Mouse (Mus musculus): ENCODE measurements around the gene Itpr3.
A peak's percentile ranks its signal among the peaks of the same experiment; 100 is the strongest.

The Itpr3 gene

DNA sequence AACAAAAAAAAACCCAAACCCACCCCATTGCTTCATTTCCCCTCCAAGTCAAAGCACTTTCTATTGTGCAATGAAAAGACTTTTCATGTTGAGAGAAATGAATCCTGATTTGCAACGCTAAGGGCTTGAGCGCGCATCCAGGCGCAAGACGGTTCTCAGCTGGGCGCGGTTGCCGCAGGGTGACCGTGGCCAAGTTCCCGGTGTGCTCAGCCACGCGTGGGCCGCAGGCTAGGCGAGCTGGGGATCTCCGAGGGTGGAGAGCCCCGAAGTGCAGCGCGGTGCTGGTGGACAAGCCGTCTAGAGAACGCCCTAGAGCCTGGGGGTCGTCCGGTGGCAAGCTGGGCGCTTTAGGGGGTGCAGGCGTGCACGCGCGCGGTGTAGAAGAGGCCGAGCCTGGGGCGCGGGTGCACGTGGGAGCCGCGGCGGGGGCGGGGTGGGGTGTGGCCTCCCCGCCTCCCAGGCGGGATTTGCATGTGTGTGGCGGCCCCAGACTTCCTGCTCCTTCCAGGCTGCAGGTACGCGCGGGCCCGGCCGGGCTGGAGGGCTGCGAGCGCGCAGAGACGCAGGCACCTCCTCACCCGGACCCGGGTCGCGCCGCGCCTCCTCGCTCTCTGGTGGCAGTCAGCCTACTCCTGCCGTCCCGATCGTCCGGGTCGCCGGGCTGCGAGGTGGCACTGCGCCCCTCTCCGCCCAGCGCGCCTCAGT is at the start of gene Itpr3:
Itpr3 (plus strand) TSS at position 493 of the 705 bp plus-strand sequence.
- DNase-seq: peak; percentile 59 to 70

DNA sequence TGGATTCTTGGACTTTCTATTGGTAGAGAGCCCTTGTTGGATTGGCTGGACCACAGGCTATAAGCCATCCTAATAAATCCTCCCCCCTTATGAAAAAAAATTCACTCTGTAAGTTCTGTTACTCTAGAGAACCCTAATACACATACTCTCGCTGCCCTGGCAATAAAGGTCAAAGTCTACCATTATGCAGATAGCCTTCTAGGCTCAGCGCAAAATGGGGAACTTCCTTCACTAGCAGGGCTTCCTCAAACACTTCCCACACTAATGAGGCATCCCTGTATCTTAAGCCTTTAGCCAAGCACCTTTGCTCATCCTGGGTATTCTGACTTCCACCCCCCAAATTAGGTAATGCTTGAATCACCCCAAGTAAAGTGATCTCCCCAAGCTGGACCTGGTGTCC is 48.8 kb upstream of the Itpr3 start:
- no peak for DNase-seq

DNA sequence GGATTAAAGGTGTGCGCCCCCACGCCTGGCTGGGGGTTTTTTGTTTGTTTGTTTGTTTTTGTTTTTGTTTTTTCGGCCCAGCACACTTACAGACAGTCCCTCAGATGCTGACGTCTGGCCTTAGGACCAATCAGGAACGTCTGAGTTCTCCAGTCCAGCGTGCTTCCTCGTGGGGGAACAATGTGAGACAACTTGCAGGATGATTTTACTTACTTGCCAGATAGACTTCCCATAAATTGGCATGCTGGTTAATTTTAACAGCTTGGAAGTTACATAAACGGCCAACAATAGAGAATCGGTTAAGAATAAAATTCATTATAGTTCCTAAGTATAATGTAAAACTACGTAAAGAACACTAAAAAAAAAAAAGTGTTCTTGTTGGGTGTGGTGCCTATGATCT is 45.9 kb upstream of the Itpr3 start:
- DNase-seq: no peak

DNA sequence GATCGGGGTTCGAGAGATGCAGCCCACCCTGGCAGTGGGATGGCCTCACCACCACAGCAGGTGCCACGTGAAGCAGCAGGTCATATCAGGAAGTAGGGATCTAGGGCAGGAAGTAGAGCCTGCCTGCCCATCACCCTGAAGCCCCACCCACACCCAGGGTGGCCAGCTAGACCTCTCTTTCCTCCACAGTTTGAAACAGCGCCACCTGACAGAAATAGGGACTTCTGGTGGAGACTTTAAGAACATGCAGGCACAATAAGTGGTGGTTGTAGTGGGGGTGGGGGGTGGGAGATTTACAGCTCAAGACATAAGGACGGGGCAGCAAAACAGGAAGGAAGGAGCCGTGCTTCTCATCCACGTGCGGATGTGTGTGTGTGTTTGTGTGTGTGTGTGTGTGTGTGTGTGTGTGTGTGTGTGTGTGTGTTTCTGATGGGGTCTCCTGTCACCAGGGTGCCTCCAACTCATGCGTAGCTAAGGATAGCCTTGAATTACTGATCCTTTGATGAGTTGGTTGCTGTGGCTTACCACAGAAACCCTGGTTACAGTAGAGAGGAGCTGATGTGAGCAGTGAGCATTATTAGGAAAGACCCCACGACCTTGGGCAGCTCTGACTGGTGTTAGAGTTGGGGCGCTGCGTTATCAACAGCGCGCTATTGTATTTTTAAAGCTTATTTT is 45.0 kb upstream of the Itpr3 start:
- no peak for DNase-seq

DNA sequence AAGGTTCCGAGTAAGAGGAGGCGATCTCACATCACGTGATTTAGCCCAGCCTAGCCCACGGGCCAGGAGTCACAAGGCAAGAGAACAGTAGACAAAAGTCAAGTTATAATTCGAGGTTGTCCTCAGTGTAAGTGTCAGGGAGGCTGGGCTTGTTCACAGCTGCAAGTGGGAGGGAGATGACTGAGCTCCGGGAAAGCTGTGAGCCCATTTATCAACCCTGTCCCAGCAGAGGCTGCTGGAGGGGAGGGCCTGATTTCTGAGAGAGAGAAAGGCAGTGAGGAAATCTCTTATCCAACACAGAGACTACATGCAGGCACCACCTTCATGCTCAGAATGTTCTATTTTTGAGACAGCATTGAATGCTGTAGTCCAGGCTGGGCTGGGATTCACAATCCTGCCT is 44.2 kb upstream of the Itpr3 start:
- no peak for DNase-seq

DNA sequence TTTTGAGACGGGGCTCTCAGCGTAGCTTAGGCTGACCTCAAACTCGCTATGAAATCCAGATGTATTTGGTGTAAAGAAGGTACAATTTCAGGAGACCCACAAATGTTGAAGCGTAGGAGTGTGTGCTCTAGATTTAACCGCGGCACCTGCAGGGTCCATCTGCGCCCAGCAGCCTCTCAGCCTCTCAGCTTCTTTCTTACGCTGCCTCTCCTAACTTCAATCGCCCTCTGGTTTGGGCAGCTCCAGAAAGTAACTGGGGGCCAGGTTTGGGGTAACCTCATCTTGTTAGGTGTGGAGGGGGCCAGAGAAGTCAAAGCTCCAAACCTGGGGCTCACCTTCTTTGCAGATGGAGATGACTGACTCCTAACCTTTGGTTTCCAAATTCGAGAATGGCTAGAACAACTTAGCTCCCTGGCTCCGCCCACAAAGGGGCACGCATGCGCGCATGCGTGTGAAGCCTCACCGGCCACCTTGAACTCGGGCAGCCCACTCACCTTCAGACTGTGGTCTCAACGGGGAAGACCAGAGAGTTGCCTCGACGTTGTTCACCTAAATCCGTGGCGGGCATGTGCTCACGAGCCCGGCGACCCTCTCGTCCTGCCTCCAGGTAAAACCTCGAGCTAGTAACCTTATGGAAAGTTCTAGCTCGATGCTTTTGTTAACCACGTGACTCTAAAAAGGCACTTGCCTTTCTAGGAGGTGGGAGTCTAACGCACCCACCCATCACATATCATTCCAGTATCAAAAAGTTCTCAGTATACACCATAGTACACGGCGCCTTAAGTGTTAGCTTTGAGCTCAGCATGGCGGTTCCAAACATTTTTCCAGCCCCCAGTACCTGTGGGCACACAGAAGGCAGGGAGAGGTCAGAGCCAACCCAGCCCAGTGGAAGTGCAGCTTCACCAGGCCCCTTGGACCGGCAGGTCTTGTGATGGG is 39.3 kb upstream of the Itpr3 start:
- DNase-seq: peak; percentile 84 to 91

DNA sequence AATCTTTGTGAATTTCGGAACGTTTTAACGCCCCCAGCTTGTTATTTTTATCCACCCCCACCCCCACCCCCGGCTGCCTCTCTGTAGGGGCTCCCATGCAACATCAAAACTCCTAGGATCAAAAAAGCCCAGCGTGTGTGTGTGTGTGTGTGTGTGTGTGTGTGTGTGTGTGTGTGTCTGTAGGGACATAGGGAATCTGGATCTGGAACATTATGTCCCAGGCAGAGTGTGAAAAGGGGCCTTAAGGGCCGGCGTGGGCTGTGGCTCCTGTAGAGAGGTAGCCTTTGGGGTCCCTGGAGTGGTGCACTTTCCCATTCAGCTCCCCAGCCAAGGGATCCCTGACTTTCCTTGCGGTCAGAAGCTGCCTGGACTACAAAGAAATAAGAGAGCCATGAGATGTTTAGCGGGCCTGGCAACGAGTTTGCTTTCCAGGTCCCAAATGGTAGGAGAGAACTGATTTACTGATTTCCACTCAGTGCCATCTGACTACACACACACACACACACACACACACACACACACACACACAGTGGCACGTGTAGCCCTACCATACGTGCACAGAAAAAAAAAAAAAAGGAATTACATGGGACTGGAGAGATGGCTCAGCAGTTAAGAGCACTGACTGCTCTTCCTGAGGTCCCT is 38.4 kb upstream of the Itpr3 start:
- DNase-seq: no peak

DNA sequence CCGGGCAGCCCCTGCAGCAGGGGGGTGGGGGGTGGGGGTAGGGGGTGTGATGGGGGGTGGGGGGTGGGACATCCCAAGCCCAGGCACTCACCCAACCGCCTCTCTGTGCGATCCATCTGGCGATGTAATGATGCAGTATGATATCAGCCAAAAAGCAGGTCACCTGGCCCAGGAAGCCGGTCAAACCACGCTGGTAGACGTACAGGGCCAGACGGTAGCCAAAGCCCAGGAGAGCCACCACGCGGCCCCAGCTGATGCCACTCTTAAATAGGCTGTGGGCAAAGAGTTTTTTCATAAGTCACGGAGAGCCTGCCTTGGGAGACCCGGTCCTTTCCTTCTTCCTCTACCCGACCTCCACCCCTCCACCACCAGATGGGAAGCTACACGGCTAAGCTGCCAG is 36.0 kb upstream of the Itpr3 start:
- DNase-seq: no peak

DNA sequence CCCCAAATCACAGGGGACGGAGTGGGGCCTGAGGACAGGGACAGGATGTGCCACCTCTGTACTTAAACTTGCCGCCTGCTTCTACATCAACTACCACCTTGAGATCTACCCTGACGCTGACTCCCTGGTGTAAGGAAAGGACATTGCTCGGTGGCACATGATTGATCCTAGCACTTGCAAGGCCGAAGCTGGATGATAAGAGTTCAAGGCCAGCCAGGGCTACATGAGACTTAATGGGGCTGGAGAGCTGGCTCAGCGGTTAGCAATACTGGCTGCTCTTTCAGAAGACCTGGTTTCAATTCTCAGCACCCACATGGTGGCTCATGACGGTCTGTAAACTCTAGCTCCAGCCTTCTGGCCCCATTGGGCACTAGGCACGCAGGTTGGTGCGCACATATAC is 35.4 kb upstream of the Itpr3 start:
- DNase-seq: no peak

DNA sequence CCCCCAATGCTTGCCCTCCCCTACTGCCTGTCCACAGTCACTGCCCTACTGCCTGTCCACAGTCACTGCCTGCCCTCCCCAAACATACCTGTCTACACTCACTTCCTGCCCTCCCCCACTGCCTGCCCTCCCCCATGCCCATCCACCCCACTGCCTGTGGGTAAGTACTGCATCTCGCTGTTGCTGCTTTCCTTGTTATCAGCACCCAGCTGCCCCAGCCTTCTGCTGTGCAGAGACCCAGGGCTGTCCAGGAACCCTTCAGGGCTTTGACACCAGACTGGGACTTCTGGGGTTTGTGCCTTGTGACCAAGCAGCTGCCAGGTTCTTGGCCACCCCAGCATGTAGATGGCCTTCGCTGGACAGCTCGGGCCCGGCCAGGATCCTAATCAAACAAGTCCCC is 33.8 kb upstream of the Itpr3 start:
- DNase-seq: no peak

DNA sequence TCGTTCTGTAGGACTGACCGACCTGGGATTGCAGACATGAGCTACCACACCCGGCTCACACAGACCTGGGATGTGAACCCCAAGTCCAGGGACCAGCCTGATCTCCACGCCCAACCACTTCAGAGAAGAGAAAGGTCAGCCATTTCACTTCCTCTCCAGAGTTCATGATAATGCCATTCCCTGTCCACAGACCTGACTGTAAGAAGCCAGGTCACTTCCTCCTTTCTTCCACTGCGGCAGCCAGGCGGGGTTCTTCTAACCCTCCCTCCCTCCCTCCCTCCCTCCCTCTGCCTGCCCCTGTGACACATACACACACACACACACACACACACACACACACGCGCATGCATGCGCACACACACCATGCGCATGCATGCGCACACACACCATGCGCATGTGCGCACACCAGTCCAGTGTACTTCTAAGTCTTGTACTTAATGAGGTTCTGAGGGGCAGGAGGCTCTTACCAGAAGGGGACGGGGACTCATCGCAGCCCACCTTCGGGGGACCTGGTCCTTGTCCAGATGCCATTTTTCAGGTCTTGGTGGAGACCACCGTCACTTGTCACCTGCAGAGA is 31.7 kb upstream of the Itpr3 start:
- no peak for DNase-seq

DNA sequence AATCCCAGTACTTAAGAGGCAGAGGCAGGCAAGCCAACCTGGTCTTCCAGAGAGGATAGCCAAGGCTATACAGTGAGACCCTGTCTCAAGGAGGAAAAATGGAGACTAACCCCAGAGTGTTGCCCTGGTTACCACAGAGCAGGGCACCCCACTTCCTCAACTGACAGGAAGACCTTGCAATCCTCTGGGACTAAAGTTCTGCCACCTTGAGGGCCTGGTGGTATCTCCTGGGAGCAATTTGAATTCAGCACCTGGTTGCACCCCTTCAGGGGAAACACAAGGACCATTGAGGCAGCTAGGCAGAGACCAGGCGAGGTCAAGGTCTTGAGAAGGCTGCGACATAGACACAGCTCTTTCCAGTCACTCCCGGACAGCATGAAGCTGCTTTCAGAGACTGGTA is 31.2 kb upstream of the Itpr3 start:
- DNase-seq: no peak

DNA sequence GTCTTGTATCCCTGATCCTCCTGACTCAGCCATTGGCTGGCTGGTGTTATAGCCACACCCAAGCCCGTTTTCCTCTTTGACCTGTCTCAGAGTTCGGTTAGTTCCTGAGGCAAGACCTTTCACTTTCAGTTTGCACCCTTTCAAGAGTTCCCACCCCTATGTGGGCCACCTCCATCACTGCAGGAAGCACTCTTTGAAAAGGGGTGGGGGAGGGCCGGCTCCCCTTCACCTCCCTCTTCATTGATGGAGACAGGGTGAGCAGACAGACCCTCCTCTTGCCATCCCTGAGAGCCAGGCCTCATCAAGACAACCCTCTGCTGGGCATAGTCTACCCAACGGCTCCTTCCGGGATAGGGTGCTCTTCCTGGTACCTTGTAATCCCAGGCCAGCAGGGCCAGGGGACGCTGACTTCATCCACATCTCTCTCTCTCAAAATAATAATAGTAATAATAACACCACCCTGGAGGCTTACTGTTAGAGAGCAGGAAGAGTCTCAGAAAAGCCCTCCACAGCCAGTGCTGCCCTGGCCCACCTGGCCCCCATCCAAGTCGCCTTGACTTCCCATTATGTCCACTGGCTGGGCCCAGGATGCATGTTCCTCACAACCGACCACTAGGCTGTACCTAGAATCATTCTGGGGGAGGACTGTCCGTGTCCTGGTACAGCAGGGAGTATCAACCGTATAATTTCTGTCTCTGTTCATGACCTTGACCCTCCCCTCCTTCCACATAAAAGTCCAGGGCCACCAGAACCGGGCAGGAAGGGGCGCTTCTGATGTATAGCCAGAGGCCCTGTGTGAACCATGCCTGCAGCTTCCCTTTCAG is 29.4 kb upstream of the Itpr3 start:
- DNase-seq: peak; percentile 39

DNA sequence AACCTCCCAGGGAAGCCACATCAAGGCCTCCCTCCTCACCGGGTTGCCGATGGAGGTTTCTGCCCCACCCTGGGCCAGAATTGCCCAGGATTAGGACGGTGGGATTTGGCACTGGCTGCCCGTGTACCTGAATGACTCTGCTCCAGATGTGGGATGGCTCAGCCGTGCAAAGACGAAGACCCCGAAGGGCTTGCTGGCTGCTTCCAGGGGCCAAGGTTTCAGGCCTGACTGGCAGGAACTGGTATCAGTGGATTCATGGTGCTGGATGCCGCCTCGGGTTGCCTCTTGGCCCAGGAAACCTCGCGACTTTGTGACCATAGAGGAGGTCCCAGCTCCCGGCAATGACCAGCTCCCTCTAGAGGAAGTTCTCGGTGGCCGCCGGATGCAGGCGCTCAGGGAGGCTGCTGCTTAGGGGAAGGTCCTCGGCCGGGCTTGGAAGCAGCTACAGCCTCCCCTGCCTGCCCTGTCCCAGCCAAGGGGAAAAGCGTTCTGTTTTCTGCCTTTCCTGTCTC is 28.8 kb upstream of the Itpr3 start:
- peak; percentile 89 to 93 for DNase-seq

DNA sequence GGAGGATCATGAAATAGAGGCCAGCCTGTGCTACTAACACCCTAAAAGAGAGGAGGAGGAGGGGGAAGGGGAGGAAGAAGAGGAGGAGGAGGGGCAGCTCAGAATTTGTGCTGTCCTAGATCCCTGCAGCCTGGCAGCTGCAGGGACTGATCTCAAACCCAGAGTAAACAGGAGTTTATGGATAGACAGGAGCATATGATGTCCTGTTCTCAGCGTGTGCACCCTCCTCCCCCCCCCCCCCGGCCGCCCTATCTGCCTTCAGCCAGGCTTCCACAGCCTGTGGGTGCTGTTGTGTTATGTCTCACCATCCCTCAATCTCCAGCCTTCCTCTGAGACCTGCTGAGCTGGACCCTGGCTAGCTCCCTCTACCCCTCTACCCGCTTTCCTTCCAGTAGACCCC is 28.2 kb upstream of the Itpr3 start, which contains the start of gene Bak1:
Bak1 (minus strand) TSS at position 101 of the 400 bp plus-strand sequence.
- no peak for DNase-seq

DNA sequence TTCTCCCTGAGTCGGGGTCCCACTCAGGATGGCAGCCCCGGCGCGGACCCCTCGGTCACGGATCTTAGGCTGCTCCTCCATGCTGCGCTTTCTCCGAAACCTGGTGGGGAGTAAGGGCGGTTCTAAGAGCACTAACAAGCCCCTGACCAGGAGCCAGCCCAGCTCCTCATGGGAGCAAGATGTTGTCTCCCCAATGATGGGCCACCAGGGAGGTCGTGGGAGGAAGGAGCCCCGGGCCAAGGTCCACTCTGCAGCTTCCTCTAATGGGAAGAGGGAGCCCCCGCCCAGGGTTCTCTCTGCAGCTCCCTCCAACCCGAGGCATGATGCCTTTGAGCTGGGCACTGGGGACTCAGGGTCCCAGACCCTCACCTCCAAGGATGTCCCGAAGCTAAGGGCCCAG is 27.7 kb upstream of the Itpr3 start:
- no peak for DNase-seq

DNA sequence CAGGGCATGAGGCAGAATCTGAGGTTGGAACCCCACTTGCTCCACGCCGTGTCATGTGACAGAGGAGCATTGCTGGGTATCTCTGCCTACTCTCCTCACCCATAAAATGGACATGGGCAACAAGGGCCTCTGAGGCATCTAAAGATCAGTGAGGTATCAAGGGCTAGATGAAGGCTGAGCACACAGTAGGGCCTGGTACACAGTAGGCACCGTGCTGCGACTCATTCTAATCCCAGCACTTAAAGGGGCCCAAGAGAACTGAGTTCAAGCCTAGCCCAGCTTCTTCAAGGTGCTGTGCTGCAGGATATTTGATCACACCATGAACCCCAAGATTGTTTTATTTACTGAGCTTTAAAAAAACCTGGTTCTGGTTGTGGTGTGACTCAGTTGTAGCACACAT is 26.2 kb upstream of the Itpr3 start:
- DNase-seq: no peak

DNA sequence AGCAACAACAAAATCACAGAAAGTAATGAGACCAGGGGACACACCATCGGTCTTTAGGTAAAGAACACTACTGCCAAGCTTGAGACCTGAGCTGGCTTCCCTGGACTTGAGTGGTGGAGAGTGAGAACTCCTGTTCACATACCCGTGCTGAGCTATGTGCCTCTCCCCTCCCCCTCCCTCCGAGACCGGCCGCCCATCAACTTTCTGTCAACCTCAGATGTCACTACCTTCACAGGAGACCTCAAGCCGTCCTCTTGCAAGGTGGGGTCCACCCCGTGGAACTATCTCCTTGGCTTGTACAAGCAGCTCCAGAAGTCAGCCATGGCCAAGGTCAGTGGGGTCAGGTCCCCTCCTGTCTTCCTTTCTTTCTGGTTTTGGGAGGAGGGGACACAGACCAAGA is 24.8 kb upstream of the Itpr3 start:
- no peak for DNase-seq

DNA sequence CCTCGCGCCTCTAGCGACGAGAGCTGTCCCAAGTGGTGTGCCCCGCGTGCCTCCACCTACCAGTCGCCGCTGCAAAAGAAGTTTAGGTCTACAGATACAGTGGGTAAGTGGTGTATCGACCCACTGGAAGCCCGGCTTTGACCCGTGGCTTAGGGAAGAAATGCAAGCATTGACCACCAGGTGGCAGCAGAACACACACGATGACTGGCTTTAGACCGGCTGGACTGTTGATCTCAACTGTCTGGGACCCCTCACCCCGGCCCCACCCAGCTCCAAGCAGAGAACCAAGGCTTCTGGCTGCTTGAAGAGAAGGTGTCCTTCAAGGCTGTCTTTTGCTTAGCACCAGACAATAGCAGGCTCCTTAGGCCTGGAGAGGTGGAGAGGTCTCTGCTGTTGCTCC is 24.2 kb upstream of the Itpr3 start:
- peak; percentile 48 to 83 for DNase-seq

DNA sequence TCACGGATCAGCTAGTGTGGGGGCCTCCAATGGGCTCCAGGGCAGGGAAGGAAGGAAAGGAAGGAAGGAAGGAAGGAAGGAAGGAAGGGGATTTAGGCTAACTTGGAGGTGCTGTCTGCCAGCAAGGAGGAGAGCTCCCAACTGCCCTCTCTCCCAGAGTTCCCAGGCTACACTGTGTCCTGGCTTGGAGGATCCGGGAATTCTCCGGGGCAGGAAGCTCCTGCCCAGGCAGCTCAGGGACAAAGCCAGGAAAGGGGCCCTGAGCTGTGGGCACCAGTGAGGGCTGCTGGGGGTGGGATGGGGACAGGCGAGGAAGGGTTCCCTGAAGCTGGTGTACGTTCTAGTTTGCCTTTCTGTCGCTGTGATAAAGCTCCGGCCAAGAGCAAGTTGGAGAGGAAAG is 20.6 kb upstream of the Itpr3 start:
- DNase-seq: no peak

DNA sequence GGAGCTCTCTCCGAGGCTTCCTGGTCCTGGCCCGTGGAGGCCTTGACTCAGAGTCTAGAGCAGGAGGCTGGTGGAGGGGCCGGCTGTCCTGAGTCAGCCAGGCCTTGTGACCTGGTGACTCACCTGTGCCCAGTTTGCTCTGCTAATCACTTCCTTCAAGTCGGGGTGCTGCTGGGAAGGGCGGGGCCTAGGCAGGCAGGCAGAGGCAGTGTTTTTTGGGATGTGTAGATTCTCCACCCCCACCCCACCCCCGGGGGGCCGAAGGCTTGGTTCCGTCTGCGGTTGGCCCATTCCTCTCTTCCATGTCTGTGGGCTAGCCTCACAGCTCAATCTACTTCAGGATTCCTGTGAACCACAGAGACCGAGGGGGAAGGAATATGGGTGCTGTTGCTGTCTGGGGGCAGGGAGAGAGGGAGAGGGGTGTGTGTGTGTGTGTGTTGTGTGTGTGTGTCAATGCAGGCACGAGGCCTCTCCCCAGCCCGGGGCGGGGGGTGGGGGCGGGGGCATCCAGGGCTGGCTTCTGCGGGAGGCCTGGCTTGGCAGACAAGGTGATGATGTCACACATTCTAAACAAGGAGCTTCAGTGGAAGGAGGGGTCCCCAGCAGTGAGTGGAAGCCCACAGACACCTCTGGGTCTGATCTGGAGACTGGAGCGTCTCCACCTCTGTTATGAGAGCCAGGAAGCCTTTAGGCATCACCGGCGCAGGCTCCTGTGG is 18.6 kb upstream of the Itpr3 start:
- no peak for DNase-seq

Measured in kidney, adult 8-10 months (tissue).